Mouse (Mus musculus) intestine, embryonic 16.5 days (tissue): Measurements from ENCODE around the gene Fam205a1. TPM values are rescaled to one million over a fixed set of nuclear protein-coding genes. Genes with fewer than 3 reads are reported as not detected.

ENCODE experiments used
- ATAC-seq: fragments of 200-750 bp; cut with Nextera tagmentation; 2 replicates; pipeline ENCODE4 v1.8.0; 2017; ENCODE audit warnings: moderate TSS enrichment, moderate library complexity
- H3K27ac ChIP-seq: fragments of 300-500 bp; sonication (generic); 2 replicates; pipeline ENCODE4 v1.5.1; 2014; ENCODE audit warnings: mild to moderate bottlenecking, low read length
- H3K27me3 ChIP-seq: fragments of 300-500 bp; sonication (generic); replicated peaks from 2 replicates; pipeline ENCODE4 v1.6.1; 2014; ENCODE audit warnings: low read length, control low read depth, mixed read lengths; ENCODE audit not compliant: control insufficient read depth, insufficient read depth
- H3K36me3 ChIP-seq: fragments of 300-500 bp; sonication (generic); 2 replicates; pipeline ENCODE4 v1.6.1; 2014; ENCODE audit warnings: low read length, control low read depth; ENCODE audit not compliant: control insufficient read depth, insufficient read depth
- H3K4me1 ChIP-seq: fragments of 300-500 bp; sonication (generic); 2 replicates; pipeline ENCODE4 v1.6.1; 2014; ENCODE audit warnings: low read length, control low read depth, mixed read lengths; ENCODE audit not compliant: control insufficient read depth, insufficient read depth
- H3K4me2 ChIP-seq: fragments of 300-500 bp; sonication (generic); 2 replicates; pipeline ENCODE4 v1.6.1; 2014; ENCODE audit warnings: low read depth, low read length, control low read depth
- H3K4me3 ChIP-seq: fragments of 300-500 bp; sonication (generic); 2 replicates; pipeline ENCODE4 v1.5.1; 2014; ENCODE audit warnings: mild to moderate bottlenecking, low read length
- H3K9ac ChIP-seq: fragments of 300-500 bp; sonication (generic); 2 replicates; pipeline ENCODE4 v1.6.1; 2014; ENCODE audit warnings: low read depth, low read length
- H3K9me3 ChIP-seq: fragments of 300-500 bp; sonication (generic); 2 replicates; pipeline ENCODE4 v1.6.1; 2016; ENCODE audit warnings: low read length, control low read depth; ENCODE audit not compliant: control insufficient read depth
- WGBS: fragments of 180-500 bp; shearing (Covaris S2); extraction: QIAGEN DNeasy Blood & Tissue Kit; methylation state at CpG from one replicate; pipeline ENCODE4 v1.1.7; 2014; 5-methylcytosine and 5-hydroxymethylcytosine counted together
- polyA plus RNA-seq: library from polyadenylated mRNA; unstranded; fragments of >200 nt; fragmentation: Nextera tagmentation; extraction: Ambion mirVana; gene quantifications from 2 replicates; pipeline ENCODE4 v1.2.1, GENCODE M21; 2015

Fam205a1 gene
- polyA plus RNA-seq, 1 experiment from 2014 or later, result not detected

DNA sequence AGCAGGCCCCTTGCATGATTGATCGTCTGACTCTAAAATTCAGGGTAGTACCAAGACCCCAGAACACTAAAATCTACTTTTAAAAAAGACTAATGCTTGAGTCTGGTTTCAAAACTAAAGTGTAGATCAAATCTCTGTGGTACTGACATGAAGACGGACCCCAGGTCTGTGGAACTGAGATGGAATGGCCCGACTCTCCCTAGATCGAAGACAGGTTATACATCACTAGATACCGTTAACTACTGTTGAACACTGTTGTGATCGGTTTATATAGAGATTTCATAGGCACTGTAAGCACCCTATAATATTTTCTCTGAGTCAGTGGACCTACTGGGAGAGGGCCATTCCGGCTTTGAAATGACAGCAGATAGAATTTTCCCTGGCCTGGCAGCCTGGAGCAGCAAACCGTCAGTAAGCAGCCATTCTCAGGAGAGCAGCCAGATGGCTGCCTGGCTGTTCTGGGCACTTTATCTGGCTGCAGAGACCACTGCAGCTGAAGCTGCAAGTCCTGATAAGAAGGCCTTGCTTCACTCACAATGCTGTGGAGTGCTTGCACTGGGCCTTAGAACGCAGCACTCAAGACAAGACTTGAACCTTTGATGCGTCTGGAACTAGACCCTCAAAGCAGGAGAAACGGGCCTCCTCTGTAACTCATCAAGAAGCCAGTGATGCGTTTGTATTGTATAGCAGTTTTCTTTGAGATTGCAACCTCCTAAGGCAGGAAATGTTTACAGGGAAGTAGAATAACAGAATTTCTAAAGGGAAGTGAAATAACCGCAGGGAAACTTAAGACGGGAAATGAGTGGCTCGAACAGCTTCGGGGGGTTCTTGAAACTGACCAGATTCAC is 26.4 kb upstream of the Fam205a1 start:
- ATAC-seq, result peak; percentile 77
- WGBS, result 72% methylated on average over 16 of the region's 16 CpGs
- no peaks in the 10 kb centered on the region for H3K9me3 ChIP-seq
- H3K4me3 ChIP-seq, result no peak overlapping the region
- no peak overlapping the region for H3K9ac ChIP-seq
- no peaks in the 10 kb centered on the region for H3K36me3 ChIP-seq
- H3K27ac ChIP-seq, result no peak overlapping the region
- no peak overlapping the region for H3K4me2 ChIP-seq
- H3K27me3 ChIP-seq, result no peaks in the 10 kb centered on the region
- H3K4me1 ChIP-seq, result no peaks in the 10 kb centered on the region

DNA sequence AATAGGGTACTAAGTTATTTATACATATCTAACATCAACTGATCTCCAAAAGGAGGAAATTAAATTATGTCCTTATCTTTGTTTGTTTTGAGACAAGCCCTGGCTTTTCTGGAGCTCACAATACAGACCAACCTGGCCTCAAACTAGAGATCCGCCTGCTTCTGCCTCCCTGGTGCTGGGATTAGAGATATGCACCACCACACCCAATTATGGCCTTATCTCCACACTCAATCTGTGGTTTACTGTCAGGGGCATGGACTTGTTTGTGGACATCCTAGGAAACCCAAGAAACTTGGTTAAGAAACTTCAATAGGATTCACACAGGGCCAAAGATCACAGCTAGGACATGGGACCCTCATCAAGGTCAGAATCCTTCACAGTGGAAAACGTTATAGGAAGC is 24.0 kb upstream of the Fam205a1 start:
- no peak overlapping the region for H3K4me3 ChIP-seq
- no peaks in the 10 kb centered on the region for H3K27me3 ChIP-seq
- no peak overlapping the region for H3K27ac ChIP-seq
- H3K4me2 ChIP-seq, result no peak overlapping the region
- no peak for ATAC-seq
- H3K36me3 ChIP-seq, result no peaks in the 10 kb centered on the region
- no peak overlapping the region for H3K9ac ChIP-seq
- WGBS, result 73% methylated on average over 2 of the region's 2 CpGs
- H3K4me1 ChIP-seq, result no peaks in the 10 kb centered on the region
- no peaks in the 10 kb centered on the region for H3K9me3 ChIP-seq

- Histone ChIP-seq H3K9ac (no peak overlapping the region), H3K36me3 (no peaks in the 10 kb centered on the region), H3K27me3 (no peaks in the 10 kb centered on the region), H3K4me3 (no peak overlapping the region), H3K4me1 (no peaks in the 10 kb centered on the region), H3K4me2 (no peak overlapping the region), H3K27ac (no peak overlapping the region), H3K9me3 (no peaks in the 10 kb centered on the region)
- ATAC-seq, result peak; percentile 75
- 26% methylated on average over 5 of the region's 5 CpGs for WGBS
Measured at GRCm38 (mm10) chr4:42876586-42877291, 23.1 kb upstream of the Fam205a1 start.

- ATAC-seq, result no peak
- Histone ChIP-seq H3K36me3 (no peaks in the 10 kb centered on the region), H3K9me3 (no peaks in the 10 kb centered on the region), H3K4me2 (no peak within 1 kb of the TSS), H3K4me3 (no peak within 1 kb of the TSS), H3K27me3 (no peaks in the 10 kb centered on the region), H3K4me1 (no peaks in the 10 kb centered on the region), H3K27ac (no peak within 1 kb of the TSS), H3K9ac (no peak within 1 kb of the TSS)
- 81% methylated on average over 7 of the region's 7 CpGs for WGBS
Measured at GRCm38 (mm10) chr4:42874134-42874533, 20.4 kb upstream of the Fam205a1 start, which contains the start of gene Fam205c. Gene Fam205c (minus strand): TSS chr4:42874234.

DNA sequence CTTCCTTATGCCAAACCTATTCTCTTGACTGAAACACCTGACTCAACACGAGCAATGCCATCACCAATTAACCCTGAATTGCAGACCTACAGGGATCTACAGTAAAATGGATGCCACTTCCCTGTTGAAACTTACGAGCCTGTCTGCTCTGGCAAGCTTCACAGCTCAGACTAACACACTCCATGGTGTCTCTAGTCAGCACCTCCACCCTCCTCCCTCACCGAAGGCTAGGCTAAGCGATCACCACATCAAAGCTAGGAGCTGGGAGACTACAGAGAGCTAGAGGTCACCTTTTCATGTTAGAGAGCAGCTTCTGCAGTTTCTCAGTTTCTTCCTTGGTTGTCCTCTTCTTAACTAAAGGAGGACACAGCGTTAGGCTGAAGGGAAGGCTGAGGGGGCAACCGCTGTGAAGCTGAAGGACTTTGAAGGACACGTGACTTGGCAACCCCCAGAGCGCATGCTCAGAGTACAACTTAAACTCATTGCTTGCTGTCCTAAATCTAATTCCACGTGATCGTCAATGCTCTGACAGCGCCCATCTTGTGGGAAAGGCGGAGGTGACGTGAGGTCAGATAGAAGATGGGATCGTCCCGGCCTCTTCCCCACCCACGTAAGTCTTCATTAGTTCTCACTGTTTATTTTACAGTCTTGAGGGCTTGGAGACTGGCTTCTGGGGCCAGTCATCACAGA is 19.2 kb upstream of the Fam205a1 start:
- 74% methylated on average over 16 of the region's 16 CpGs for WGBS
- Histone ChIP-seq H3K27me3 (no peaks in the 10 kb centered on the region), H3K9me3 (no peaks in the 10 kb centered on the region), H3K4me2 (no peak overlapping the region), H3K27ac (no peak overlapping the region), H3K36me3 (no peaks in the 10 kb centered on the region), H3K4me1 (no peaks in the 10 kb centered on the region), H3K9ac (no peak overlapping the region), H3K4me3 (no peak overlapping the region)
- no peak for ATAC-seq

GRCm38 (mm10) chr4:42872151-42872550 is 18.5 kb upstream of the Fam205a1 start:
- Histone ChIP-seq H3K9ac (no peak overlapping the region), H3K36me3 (no peaks in the 10 kb centered on the region), H3K4me3 (no peak overlapping the region), H3K27ac (no peak overlapping the region), H3K27me3 (no peaks in the 10 kb centered on the region), H3K4me1 (no peaks in the 10 kb centered on the region), H3K4me2 (no peak overlapping the region), H3K9me3 (no peaks in the 10 kb centered on the region)
- 93% methylated on average over 7 of the region's 7 CpGs for WGBS
- no peak for ATAC-seq

DNA sequence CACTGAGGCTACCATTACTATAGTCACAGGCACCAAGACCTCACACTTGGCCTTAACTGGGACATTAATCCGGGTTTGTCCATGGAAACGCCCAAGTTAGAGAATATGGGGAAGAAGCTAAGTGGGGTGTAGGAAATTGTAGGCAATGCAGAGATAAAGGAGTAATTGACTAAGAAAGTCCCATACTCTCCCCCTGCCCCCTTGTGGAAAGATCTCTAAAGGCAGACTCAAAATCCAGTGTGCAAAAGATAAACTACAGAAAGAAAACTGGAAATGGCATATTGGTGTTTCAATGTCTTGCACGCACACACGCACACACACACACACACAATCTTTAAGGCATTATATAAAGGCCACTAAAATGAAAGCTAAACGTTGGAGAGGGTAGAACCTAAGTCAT is 17.1 kb upstream of the Fam205a1 start:
- WGBS, result 77% methylated on average over 5 of the region's 5 CpGs
- no peak overlapping the region for H3K4me2 ChIP-seq
- no peaks in the 10 kb centered on the region for H3K4me1 ChIP-seq
- no peaks in the 10 kb centered on the region for H3K9me3 ChIP-seq
- H3K27me3 ChIP-seq, result no peaks in the 10 kb centered on the region
- H3K36me3 ChIP-seq, result no peaks in the 10 kb centered on the region
- ATAC-seq, result no peak
- H3K4me3 ChIP-seq, result no peak overlapping the region
- no peak overlapping the region for H3K9ac ChIP-seq
- H3K27ac ChIP-seq, result no peak overlapping the region

- 84% methylated on average over 5 of the region's 5 CpGs for WGBS
- no peaks in the 10 kb centered on the region for H3K4me1 ChIP-seq
- H3K27me3 ChIP-seq, result no peaks in the 10 kb centered on the region
Measured at GRCm38 (mm10) chr4:42868193-42868592, 14.5 kb upstream of the Fam205a1 start.

DNA sequence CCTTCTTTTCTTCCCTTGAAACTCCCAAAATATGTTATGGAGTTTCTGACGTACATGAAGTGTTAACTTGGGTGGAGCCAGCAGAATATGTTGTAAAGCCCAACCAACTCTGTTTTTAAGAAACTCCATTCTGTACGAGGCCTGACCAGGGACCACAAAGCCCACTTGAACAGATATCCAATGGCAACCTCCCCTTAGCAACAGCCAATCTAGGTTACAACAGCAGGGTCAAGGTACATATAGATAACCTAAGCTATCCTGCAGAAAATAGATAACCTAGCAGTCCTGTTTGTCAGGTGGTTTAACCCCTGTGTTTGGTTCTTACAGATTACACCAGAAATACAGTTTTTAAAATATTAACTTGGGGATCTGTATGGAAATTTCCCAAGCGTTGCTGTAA is 13.7 kb upstream of the Fam205a1 start:
- WGBS, result 39% methylated on average over 3 of the region's 3 CpGs
- peak; percentile 95 for ATAC-seq
- no peaks in the 10 kb centered on the region for H3K9me3 ChIP-seq

More at GRCm38 (mm10) chr4:42868193-42868592, 14.5 kb upstream of the Fam205a1 start:
- Histone ChIP-seq H3K27ac (no peak overlapping the region), H3K4me3 (no peak overlapping the region), H3K9ac (no peak overlapping the region), H3K36me3 (no peaks in the 10 kb centered on the region), H3K4me2 (no peak overlapping the region), H3K9me3 (no peaks in the 10 kb centered on the region)
- no peak for ATAC-seq

More for the DNA sequence above, 13.7 kb upstream of the Fam205a1 start:
- no peaks in the 10 kb centered on the region for H3K4me1 ChIP-seq
- 0 out of 2 replicates have a peak overlapping the region, but pooled peaks have one; percentile 26 for H3K4me2 ChIP-seq
- no peak overlapping the region for H3K9ac ChIP-seq
- H3K4me3 ChIP-seq, result no peak overlapping the region
- H3K27me3 ChIP-seq, result no peaks in the 10 kb centered on the region
- H3K27ac ChIP-seq, result 0 out of 2 replicates have a peak overlapping the region, but pooled peaks have one; percentile 12
- no peaks in the 10 kb centered on the region for H3K36me3 ChIP-seq
